Mouse (Mus musculus) yolk sac, embryonic 10.5 days (tissue): ENCODE results near the gene Rai1.

Experiments
- DNase-seq: peaks from one replicate; pipeline ENCODE4 v3.0.0-alpha.2; 2017; ENCODE audit warnings: low spot score

The Rai1 gene

GRCm38 (mm10) chr11:60221425-60221824 lies 116.6 kb downstream of the Rai1 start:
- no peak for DNase-seq

- no peak for DNase-seq
These were observed 117.3 kb downstream of the Rai1 start for GRCm38 (mm10) chr11:60222085-60222468.

GRCm38 (mm10) chr11:60222469-60223236 lies 117.8 kb downstream of the Rai1 start, which contains the start of gene Srebf1:
TSS of gene Srebf1 (minus strand) at chr11:60222581.
- DNase-seq = peak; percentile 90

- DNase-seq = no peak
These were observed 119.9 kb downstream of the Rai1 start for GRCm38 (mm10) chr11:60224676-60225075.

- DNase-seq = no peak
These were observed 121.1 kb downstream of the Rai1 start for GRCm38 (mm10) chr11:60225874-60226273.

GRCm38 (mm10) chr11:60228525-60228924 lies 123.7 kb downstream of the Rai1 start:
- no peak for DNase-seq

GRCm38 (mm10) chr11:60229821-60230220 lies 125.0 kb downstream of the Rai1 start:
- no peak for DNase-seq

- DNase-seq = no peak
These were observed 125.7 kb downstream of the Rai1 start for GRCm38 (mm10) chr11:60230512-60230911.

- DNase-seq = no peak
These were observed 126.5 kb downstream of the Rai1 start for GRCm38 (mm10) chr11:60231326-60231725.

- no peak for DNase-seq
These were observed 127.1 kb downstream of the Rai1 start for GRCm38 (mm10) chr11:60231951-60232350.

GRCm38 (mm10) chr11:60232441-60233058 lies 127.7 kb downstream of the Rai1 start:
- DNase-seq = no peak

- DNase-seq = no peak
These were observed 128.4 kb downstream of the Rai1 start for GRCm38 (mm10) chr11:60233235-60233634.

- no peak for DNase-seq
These were observed 130.5 kb downstream of the Rai1 start for GRCm38 (mm10) chr11:60235351-60235750.

GRCm38 (mm10) chr11:60240509-60240908 lies 135.7 kb downstream of the Rai1 start:
- DNase-seq = no peak

- no peak for DNase-seq
These were observed 139.8 kb downstream of the Rai1 start for GRCm38 (mm10) chr11:60244503-60245143.

GRCm38 (mm10) chr11:60246077-60246476 lies 141.3 kb downstream of the Rai1 start:
- no peak for DNase-seq

- DNase-seq = no peak
These were observed 143.1 kb downstream of the Rai1 start for GRCm38 (mm10) chr11:60247753-60248550.
